In the genomic region with DNA sequence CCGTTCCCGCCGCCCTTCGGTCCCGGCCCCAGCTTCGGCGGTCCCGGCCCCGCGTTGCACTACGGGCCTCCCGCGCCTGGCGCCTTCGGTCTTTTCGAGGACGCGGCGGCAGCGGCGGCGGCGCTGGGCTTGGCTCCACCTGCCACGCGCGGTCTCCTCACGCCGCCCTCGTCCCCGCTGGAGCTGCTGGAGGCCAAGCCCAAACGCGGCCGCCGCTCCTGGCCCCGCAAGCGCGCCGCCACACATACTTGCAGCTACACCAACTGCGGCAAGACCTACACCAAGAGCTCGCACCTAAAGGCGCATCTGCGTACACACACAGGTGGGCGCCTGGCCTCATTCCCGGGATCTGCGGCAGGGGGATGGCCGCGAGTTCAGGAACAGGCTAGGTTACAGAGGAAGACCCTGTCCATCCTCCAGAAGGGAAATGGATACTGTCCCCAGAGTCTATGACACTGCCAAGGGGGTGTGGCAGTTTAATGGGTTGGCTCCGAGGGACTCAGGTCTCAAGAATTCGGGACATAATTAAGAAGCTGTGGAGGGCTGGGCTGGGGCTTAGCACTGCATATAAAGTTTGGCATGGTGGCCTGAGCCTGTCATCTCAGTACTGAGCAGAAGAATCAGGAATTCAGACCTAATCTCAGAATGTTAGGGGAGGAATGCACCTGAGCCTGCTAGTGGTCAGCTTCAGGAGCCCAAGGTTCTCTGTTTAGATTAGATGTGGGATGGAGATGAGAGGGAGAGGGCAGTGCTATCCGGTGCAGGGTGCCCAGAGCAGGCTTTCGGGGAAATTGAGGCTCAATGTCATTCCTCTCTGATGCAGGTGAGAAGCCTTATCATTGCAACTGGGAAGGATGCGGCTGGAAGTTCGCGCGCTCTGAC, we compare ENCODE assay signal across 9 mouse cellular contexts. TPM values are rescaled to one million over a fixed set of nuclear protein-coding genes. Genes with fewer than 3 reads are reported as not detected.
DNase-seq lines count a peak whose midpoint lies in the region; ATAC-seq lines count a peak whose summit lies in the region.
"Had no signal": no experiment of that assay in that cellular context is flagged by ENCODE, and none has a peak within 500 bp of the region (broad histone marks: within the 10 kb centered on the region; RNA-seq: fewer than 3 reads in every experiment).

No protein-coding gene starts in this region.

- H3K4me1 ChIP-seq in forebrain, embryonic 15.5 days: peaks cover 19% of the 10 kb centered on the region
- H3K4me1 ChIP-seq in intestine, embryonic 14.5 days (replicated peaks; ENCODE audit: control insufficient read depth, insufficient read depth, low read length): no peaks in the 10 kb centered on the region; the same call in 1 of the 2 replicates
- peaks cover 18% of the 10 kb centered on the region for H3K4me1 ChIP-seq in stomach, embryonic 15.5 days

- no peak overlapping the region for H3K27ac ChIP-seq in forebrain, embryonic 15.5 days (replicated peaks)
- H3K27ac ChIP-seq in intestine, embryonic 14.5 days (ENCODE audit: low read depth): no peak overlapping the region
- no peak overlapping the region for H3K27ac ChIP-seq in stomach, embryonic 15.5 days

- WGBS in forebrain, embryonic 15.5 days: 5% methylated on average over 55 of the region's 55 CpGs
- 6% methylated on average over 55 of the region's 55 CpGs for WGBS in intestine, embryonic 14.5 days
- WGBS in stomach, embryonic 15.5 days: 7% methylated on average over 55 of the region's 55 CpGs

- no peaks in the 10 kb centered on the region for H3K9me3 ChIP-seq in forebrain, embryonic 15.5 days
- H3K9me3 ChIP-seq in intestine, embryonic 14.5 days (ENCODE audit: control insufficient read depth, low read length): no peaks in the 10 kb centered on the region
- H3K9me3 ChIP-seq in stomach, embryonic 15.5 days: no peaks in the 10 kb centered on the region

- peak overlapping the region; percentile 29 for H3K9ac ChIP-seq in forebrain, embryonic 15.5 days (replicated peaks)
- H3K9ac ChIP-seq in intestine, embryonic 14.5 days (ENCODE audit: low read length): peak overlapping the region; percentile 48
- peak overlapping the region; percentile 5 for H3K9ac ChIP-seq in stomach, embryonic 15.5 days

- H3K4me3 ChIP-seq in forebrain, embryonic 15.5 days: peak overlapping the region; percentile 59
- H3K4me3 ChIP-seq in intestine, embryonic 14.5 days (ENCODE audit: low read depth, low read length): peak overlapping the region; percentile 53
- peak overlapping the region; percentile 51 for H3K4me3 ChIP-seq in stomach, embryonic 15.5 days (replicated peaks)

- peaks cover 46% of the 10 kb centered on the region for H3K27me3 ChIP-seq in forebrain, embryonic 15.5 days
- peaks cover 37% of the 10 kb centered on the region for H3K27me3 ChIP-seq in intestine, embryonic 14.5 days (replicated peaks; ENCODE audit: control insufficient read depth, insufficient read depth, low read length)
- peaks cover 25% of the 10 kb centered on the region for H3K27me3 ChIP-seq in stomach, embryonic 15.5 days (replicated peaks)
- H3K27me3 ChIP-seq: Patski had no signal

- peak overlapping the region; percentile 90 for H3K4me2 ChIP-seq in forebrain, embryonic 15.5 days (replicated peaks)
- peak overlapping the region; percentile 92 for H3K4me2 ChIP-seq in intestine, embryonic 14.5 days (ENCODE audit: low read length)
- peak overlapping the region; percentile 72 for H3K4me2 ChIP-seq in stomach, embryonic 15.5 days

- no peak for ATAC-seq in forebrain, embryonic 15.5 days (replicated peaks)
- ATAC-seq in intestine, embryonic 14.5 days (replicated peaks; ENCODE audit: low FRiP score, low TSS enrichment, low read depth): no peak
- no peak for ATAC-seq in stomach, embryonic 15.5 days (ENCODE audit: insufficient read depth, low FRiP score, low read depth)
- no peak for ATAC-seq in megakaryocyte-erythroid progenitor cell, adult 5-6 weeks (replicated peaks; ENCODE audit: low FRiP score, low TSS enrichment, poor library complexity, severe bottlenecking)

- no peaks in the 10 kb centered on the region for H3K36me3 ChIP-seq in forebrain, embryonic 15.5 days
- H3K36me3 ChIP-seq in intestine, embryonic 14.5 days (ENCODE audit: control insufficient read depth, insufficient read depth, low read length): no peaks in the 10 kb centered on the region
- no peaks in the 10 kb centered on the region for H3K36me3 ChIP-seq in stomach, embryonic 15.5 days

- peak; percentile 97 for DNase-seq in heart, adult 11 months
- no peak for DNase-seq in heart, adult 8-10 months (ENCODE audit: low spot score)
- peak; percentile 23 for DNase-seq in NIH3T3 (ENCODE audit: low read depth)
- DNase-seq in intestine, embryonic 14.5 days (ENCODE audit: low spot score): peak; percentile 57
- peak; percentile 40 for DNase-seq in lung, postnatal 25 days (ENCODE audit: low spot score)

RNA-seq across cellular contexts. Expression of a gene that starts 1.3 kb away (rescaled TPM):
- total RNA-seq in heart, adult 8-10 months (2022): 10 to 100 TPM; 40.3 to 74.6 (median 52.7) TPM
- 4.0 and 4.1 TPM in 2 replicates for polyA plus RNA-seq in forebrain, embryonic 15.5 days (2015; fragmentation: Nextera tagmentation; extraction: Ambion mirVana)
- 5.0 and 6.9 TPM in 2 replicates for polyA plus RNA-seq in intestine, embryonic 14.5 days (2014; fragmentation: Nextera tagmentation; extraction: Ambion mirVana)
- 7.6 and 8.4 TPM in 2 replicates for polyA plus RNA-seq in stomach, embryonic 15.5 days (2015; fragmentation: Nextera tagmentation; extraction: Ambion mirVana)
- total RNA-seq in megakaryocyte-erythroid progenitor cell, adult 5-6 weeks (2014; fragmentation: Nextera tagmentation): 4.0 and 4.4 TPM in 2 replicates
- total RNA-seq in megakaryocyte-erythroid progenitor cell, adult 5-6 weeks (2017): 2.3 and 5.1 TPM in 2 replicates

RNA-seq across cellular contexts. Expression of a gene that starts 15.1 kb away (rescaled TPM):
- 1 to 10 TPM; 5.4 to 8.3 (median 7.5) TPM for total RNA-seq in heart, adult 8-10 months (2022)
- 23.0 and 23.1 TPM in 2 replicates for polyA plus RNA-seq in forebrain, embryonic 15.5 days (2015; fragmentation: Nextera tagmentation; extraction: Ambion mirVana)
- polyA plus RNA-seq in intestine, embryonic 14.5 days (2014; fragmentation: Nextera tagmentation; extraction: Ambion mirVana): 30.3 and 31.1 TPM in 2 replicates
- polyA plus RNA-seq in stomach, embryonic 15.5 days (2015; fragmentation: Nextera tagmentation; extraction: Ambion mirVana): 22.1 and 43.6 TPM in 2 replicates
- total RNA-seq in megakaryocyte-erythroid progenitor cell, adult 5-6 weeks (2014; fragmentation: Nextera tagmentation): 6.8 and 12.5 TPM in 2 replicates
- 7.4 and 11.2 TPM in 2 replicates for total RNA-seq in megakaryocyte-erythroid progenitor cell, adult 5-6 weeks (2017)
